In the genomic region with DNA sequence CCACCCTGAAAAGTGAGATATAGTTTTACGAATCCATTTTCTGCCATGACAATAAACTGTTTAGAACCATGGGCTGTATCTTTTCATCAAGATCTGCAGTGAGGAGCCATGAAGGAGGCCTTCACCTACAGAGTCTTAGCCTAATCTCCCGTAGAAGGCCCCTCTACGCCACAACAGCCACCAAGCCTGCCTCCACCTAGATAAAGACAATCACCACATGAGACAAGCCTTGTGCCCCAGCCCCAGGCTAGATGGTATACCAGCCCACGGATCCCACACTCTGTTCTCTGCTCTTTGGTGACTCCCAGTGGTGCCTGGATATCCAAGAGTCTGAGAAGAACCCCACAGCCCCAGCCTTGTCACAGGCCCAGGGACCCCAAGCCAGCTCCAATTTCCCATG, we compare ENCODE assay signal across 34 mouse cellular contexts. TPM values are rescaled to one million over a fixed set of nuclear protein-coding genes. Genes with fewer than 3 reads are reported as not detected.
DNase-seq lines count a peak whose midpoint lies in the region; ATAC-seq and TF ChIP-seq lines count a peak whose summit lies in the region.
"Had no signal": no experiment of that assay in that cellular context is flagged by ENCODE, and none has a peak within 500 bp of the region (broad histone marks: within the 10 kb centered on the region; RNA-seq: fewer than 3 reads in every experiment).

No protein-coding gene starts in this region.

- no peak overlapping the region for H3K9ac ChIP-seq in liver, embryonic 14.5 days (replicated peaks)
- no peak overlapping the region for H3K9ac ChIP-seq in intestine, embryonic 16.5 days (ENCODE audit: low read depth, low read length)
- H3K9ac ChIP-seq: embryonic facial prominence, embryonic 13.5 days; forebrain, embryonic 15.5 days; hindbrain, embryonic 12.5 days; limb, embryonic 12.5 days; neural tube, embryonic 15.5 days had no signal

- peaks cover 13% of the 10 kb centered on the region for H3K4me1 ChIP-seq in G1E (ENCODE audit: insufficient read depth, low read depth, low read length)
- peaks cover 0 to 12% of the 10 kb centered on the region in 2 experiments; a peak in 3 of 4 replicates for H3K4me1 ChIP-seq in liver, embryonic 14.5 days (replicated peaks; ENCODE audit: control insufficient read depth in 2 of 2, insufficient read depth in 2 of 2, low read length in 1 of 2)
- H3K4me1 ChIP-seq in intestine, embryonic 16.5 days (ENCODE audit: control insufficient read depth, insufficient read depth, low read length): no peaks in the 10 kb centered on the region
- H3K4me1 ChIP-seq: embryonic facial prominence, embryonic 13.5 days; forebrain, embryonic 10.5 days; forebrain, embryonic 15.5 days; hindbrain, embryonic 12.5 days; limb, embryonic 12.5 days; neural tube, embryonic 15.5 days had no signal

- intact Hi-C loops in heart, postnatal 36 days (cut with DNase I): no loop called here

- peaks cover 26% of the 10 kb centered on the region for H3K9me3 ChIP-seq in G1E (replicated peaks)
- no peaks in the 10 kb centered on the region; the same call in 1 of the 2 replicates for H3K9me3 ChIP-seq in liver, embryonic 14.5 days (ENCODE audit: control insufficient read depth, low read length)
- peaks cover 28% of the 10 kb centered on the region for H3K9me3 ChIP-seq in intestine, embryonic 16.5 days (ENCODE audit: control insufficient read depth, low read length)
- H3K9me3 ChIP-seq: forebrain, embryonic 15.5 days; neural tube, embryonic 15.5 days had no signal

- no peak for TF ChIP-seq CTCF in G1E (IDR thresholded peaks at IDR 0.05; ENCODE audit: low read depth, low read length)
- TF ChIP-seq CTCF in liver, embryonic 14.5 days (IDR thresholded peaks at IDR 0.05; ENCODE audit: low read depth): no peak

- no peak overlapping the region for H3K4me3 ChIP-seq in G1E (ENCODE audit: low read depth, low read length)
- H3K4me3 ChIP-seq in liver, embryonic 14.5 days (ENCODE audit: insufficient read depth in 1 of 2, low read depth in 2 of 2, low read length in 2 of 2): no peak overlapping the region
- H3K4me3 ChIP-seq in intestine, embryonic 16.5 days (ENCODE audit: low read length): no peak overlapping the region
- H3K4me3 ChIP-seq: embryonic facial prominence, embryonic 13.5 days; forebrain, embryonic 10.5 days; forebrain, embryonic 15.5 days; gastrocnemius, adult 2 months; hindbrain, embryonic 12.5 days; limb, embryonic 12.5 days; neural tube, embryonic 15.5 days had no signal

- DNase-seq in G1E (ENCODE audit: low spot score): no peak
- no peak for DNase-seq in liver, embryonic 14.5 days (ENCODE audit: low read depth in 3 of 3, low spot score in 3 of 3)
- DNase-seq in heart, postnatal 36 days: no peak
- DNase-seq in frontal cortex, postnatal 14 days (ENCODE audit: low spot score in 2 of 2): no peak
- DNase-seq: adrenal gland, adult 2 months; cerebellum, adult 9-11 months; gastrocnemius, adult 2 months; heart, postnatal 14 days; kidney, adult 9 months; kidney, postnatal 10 days; layer of hippocampus, adult 9-11 months; lung, adult 18-20 months; lung, postnatal 4 days; midbrain, embryonic 14.5 days; retina, postnatal 1 day; right cerebral cortex, postnatal 14 days; thymus, adult 18-20 months; thymus, postnatal 25 days had no signal

- H3K27me3 ChIP-seq in G1E (ENCODE audit: insufficient read depth, low read length): peaks cover 15% of the 10 kb centered on the region
- no peaks in the 10 kb centered on the region for H3K27me3 ChIP-seq in liver, embryonic 14.5 days (ENCODE audit: control insufficient read depth, insufficient read depth, low read length)
- no peaks in the 10 kb centered on the region for H3K27me3 ChIP-seq in intestine, embryonic 16.5 days (replicated peaks; ENCODE audit: control insufficient read depth, insufficient read depth, low read length)
- H3K27me3 ChIP-seq: embryonic facial prominence, embryonic 13.5 days; forebrain, embryonic 15.5 days; hindbrain, embryonic 12.5 days; limb, embryonic 12.5 days; neural tube, embryonic 15.5 days had no signal

- peak; percentile 22 for ATAC-seq in G1E (ENCODE audit: extremely low read depth, insufficient number of reproducible peaks, low FRiP score, poor library complexity, severe bottlenecking)
- ATAC-seq in common myeloid progenitor, adult 5-6 weeks (replicated peaks; ENCODE audit: low read depth, poor library complexity, severe bottlenecking): peak; percentile 72
- ATAC-seq in liver, embryonic 14.5 days (ENCODE audit: insufficient read depth): peak; percentile 93
- ATAC-seq in megakaryocyte-erythroid progenitor cell, adult 5-6 weeks (replicated peaks; ENCODE audit: low FRiP score, low TSS enrichment, poor library complexity, severe bottlenecking): peak; percentile 95
- no peak for ATAC-seq in intestine, embryonic 16.5 days
- ATAC-seq: activated CD4-positive, CD25-positive, alpha-beta regulatory T cell, adult 4 months; CD4-positive, CD25-positive, alpha-beta regulatory T cell, adult 4 months; forebrain, embryonic 15.5 days; intestine, postnatal 0 days; lung, postnatal 0 days had no signal

- H3K4me2 ChIP-seq in liver, embryonic 14.5 days (ENCODE audit: low read depth): no peak overlapping the region
- H3K4me2 ChIP-seq in intestine, embryonic 16.5 days (ENCODE audit: low read depth, low read length): no peak overlapping the region
- H3K4me2 ChIP-seq: embryonic facial prominence, embryonic 13.5 days; forebrain, embryonic 15.5 days; hindbrain, embryonic 12.5 days; limb, embryonic 12.5 days; neural tube, embryonic 15.5 days had no signal

- peak; percentile 78 for TF ChIP-seq EP300 in liver, embryonic 14.5 days (IDR thresholded peaks at IDR 0.05; ENCODE audit: low read depth)

- peaks cover 66% of the 10 kb centered on the region for H3K36me3 ChIP-seq in G1E (replicated peaks)
- no peaks in the 10 kb centered on the region for H3K36me3 ChIP-seq in liver, embryonic 14.5 days (replicated peaks; ENCODE audit: control insufficient read depth, insufficient read depth, low read depth)
- peaks cover 34% of the 10 kb centered on the region for H3K36me3 ChIP-seq in intestine, embryonic 16.5 days (ENCODE audit: control insufficient read depth, insufficient read depth, low read length)
- H3K36me3 ChIP-seq: forebrain, embryonic 15.5 days; neural tube, embryonic 15.5 days had no signal

- 26% methylated on average over 4 of the region's 4 CpGs for WGBS in liver, embryonic 14.5 days (ENCODE audit: insufficient replicate concordance)
- WGBS in intestine, embryonic 16.5 days: 92% methylated on average over 4 of the region's 4 CpGs

- no peak overlapping the region for H3K27ac ChIP-seq in liver, embryonic 14.5 days
- H3K27ac ChIP-seq in intestine, embryonic 16.5 days (ENCODE audit: low read length): no peak overlapping the region
- H3K27ac ChIP-seq: embryonic facial prominence, embryonic 13.5 days; forebrain, embryonic 10.5 days; forebrain, embryonic 15.5 days; gastrocnemius, adult 2 months; hindbrain, embryonic 12.5 days; limb, embryonic 12.5 days; neural tube, embryonic 15.5 days had no signal

RNA-seq across cellular contexts. Expression of gene Igf2r, which starts 46.4 kb away (rescaled TPM):
- total RNA-seq in G1E (2014; fragmentation: Nextera tagmentation): 69.9 and 74.3 TPM in 2 replicates
- 73.1 and 75.5 TPM in 2 replicates for total RNA-seq in G1E (2017)
- 15.8 and 20.3 TPM in 2 replicates for polyA plus RNA-seq in G1E (2012)
- 5.8 and 7.3 TPM in 2 replicates for total RNA-seq in common myeloid progenitor, adult 5-6 weeks (2017)
- polyA plus RNA-seq in liver, embryonic 14.5 days (2012; rRNA removed): 9.5 and 12.6 TPM in 2 replicates
- polyA plus RNA-seq in liver, embryonic 14.5 days (2014; fragmentation: Nextera tagmentation; extraction: Ambion mirVana): 12.8 and 14.8 TPM in 2 replicates
- 10.2 and 14.0 TPM in 2 replicates for total RNA-seq in megakaryocyte-erythroid progenitor cell, adult 5-6 weeks (2014; fragmentation: Nextera tagmentation)
- total RNA-seq in megakaryocyte-erythroid progenitor cell, adult 5-6 weeks (2017): 15.3 and 19.7 TPM in 2 replicates
- polyA plus RNA-seq in intestine, embryonic 16.5 days (2015; fragmentation: Nextera tagmentation; extraction: Ambion mirVana): 26.6 and 36.2 TPM in 2 replicates
- 100 to 1,000 TPM; 109 to 113 TPM for total RNA-seq in heart, postnatal 36 days (2021)

RNA-seq across cellular contexts. Expression of gene Mas1, which starts 52.1 kb away (rescaled TPM):
- total RNA-seq in G1E (2014; fragmentation: Nextera tagmentation) (not detected in 2 replicates), G1E (2017) (0.17 TPM in 1 of 2 replicates, not detected in the other)
- polyA plus RNA-seq in G1E (2012): not detected in 2 replicates
- not detected in 2 replicates for total RNA-seq in common myeloid progenitor, adult 5-6 weeks (2017)
- polyA plus RNA-seq in liver, embryonic 14.5 days (2012; rRNA removed): 0.08 and 0.16 TPM in 2 replicates
- not detected in 2 replicates for polyA plus RNA-seq in liver, embryonic 14.5 days (2014; fragmentation: Nextera tagmentation; extraction: Ambion mirVana)
- total RNA-seq in megakaryocyte-erythroid progenitor cell, adult 5-6 weeks (2014; fragmentation: Nextera tagmentation): not detected in 2 replicates
- not detected in 2 replicates for total RNA-seq in megakaryocyte-erythroid progenitor cell, adult 5-6 weeks (2017)
- polyA plus RNA-seq in intestine, embryonic 16.5 days (2015; fragmentation: Nextera tagmentation; extraction: Ambion mirVana): 0.28 and 0.78 TPM in 2 replicates
- 1 to 10 TPM in 1 of 2 experiments, under 1 TPM in 1; 0.84 to 1.1 TPM for total RNA-seq in heart, postnatal 36 days (2021)
- total RNA-seq: adrenal gland, adult 2 months had no signal
- polyA plus RNA-seq: adrenal gland, adult 2 months; small intestine, adult 2 months had no signal

RNA-seq across cellular contexts. Expression of gene Mrgprh, which starts 59.9 kb away (rescaled TPM):
- total RNA-seq in G1E (2014; fragmentation: Nextera tagmentation) (not detected in 2 replicates), G1E (2017) (0.06 and 0.11 TPM in 2 replicates)
- not detected in 2 replicates for polyA plus RNA-seq in G1E (2012)
- total RNA-seq in common myeloid progenitor, adult 5-6 weeks (2017): not detected in 2 replicates
- polyA plus RNA-seq in liver, embryonic 14.5 days (2012; rRNA removed): not detected in 2 replicates
- polyA plus RNA-seq in liver, embryonic 14.5 days (2014; fragmentation: Nextera tagmentation; extraction: Ambion mirVana): not detected in 2 replicates
- total RNA-seq in megakaryocyte-erythroid progenitor cell, adult 5-6 weeks (2014; fragmentation: Nextera tagmentation): not detected in 2 replicates
- not detected in 2 replicates for total RNA-seq in megakaryocyte-erythroid progenitor cell, adult 5-6 weeks (2017)
- polyA plus RNA-seq in intestine, embryonic 16.5 days (2015; fragmentation: Nextera tagmentation; extraction: Ambion mirVana): not detected in 2 replicates
- 1 to 10 TPM; 5.3 to 5.6 TPM for total RNA-seq in heart, postnatal 36 days (2021)
- total RNA-seq: left cerebral cortex, adult 18-20 months had no signal
- polyA plus RNA-seq: activated CD4-positive, CD25-positive, alpha-beta regulatory T cell, adult 4 months; adrenal gland, adult 2 months; CD4-positive, CD25-positive, alpha-beta regulatory T cell, adult 4 months; embryonic facial prominence, embryonic 13.5 days; forebrain, embryonic 10.5 days; forebrain, embryonic 15.5 days; hindbrain, embryonic 12.5 days; intestine, postnatal 0 days; lung, postnatal 0 days; midbrain, embryonic 14.5 days; neural tube, embryonic 15.5 days; small intestine, adult 2 months; stomach, embryonic 14.5 days had no signal
